Mouse (Mus musculus): ENCODE measurements around the gene Atr.

- TF ChIP-seq CTCF (IDR thresholded peaks at IDR 0.05; ENCODE audit: borderline replicate concordance, control insufficient read depth, extremely low read depth, insufficient read depth, low read length, poor library complexity) (no peak), POLR2A (IDR thresholded peaks at IDR 0.05; ENCODE audit: control insufficient read depth, extremely low read depth, insufficient read depth, low read length, poor library complexity) (no peak)
Measured at GRCm38 (mm10) chr9:95832758-95833157, 24.6 kb upstream of the Atr start.
